Mouse (Mus musculus) adrenal gland, postnatal 36 days (tissue): ENCODE measurements around the gene Mapkapk5. TPM values are rescaled to one million over a fixed set of nuclear protein-coding genes. Genes with fewer than 3 reads are reported as not detected.
"Not testable (repeated sequence)": the region's sequence is repeated elsewhere in the genome, so short reads cannot be mapped to it uniquely, and the experiment has no call there.

Experiments
- DNase-seq, 2 experiments: peaks; one replicate each; pipeline ENCODE4 v3.0.0; 2021; ENCODE audit warnings: mixed read lengths in 1 of 2
- total RNA-seq, 2 experiments: library from RNA; stranded (reverse); gene quantifications; 2 replicates each; pipeline ENCODE4 v1.2.3; 2021

Mapkapk5 gene
- total RNA-seq, 2 experiments from 2014 or later: 78.9 to 82.6 TPM

- DNase-seq: peak; percentile 92
Measured at GRCm38 (mm10) chr5:121564468-121564895, 18.8 kb upstream of the Mapkapk5 start.

GRCm38 (mm10) chr5:121562436-121562835, 16.7 kb upstream of the Mapkapk5 start:
- no peak for DNase-seq

GRCm38 (mm10) chr5:121549196-121549595, 3.5 kb upstream of the Mapkapk5 start:
- DNase-seq: no peak

- DNase-seq: no peak
Measured at GRCm38 (mm10) chr5:121547084-121547483, 1.4 kb upstream of the Mapkapk5 start.

GRCm38 (mm10) chr5:121546530-121546895, 808 bp upstream of the Mapkapk5 start:
- DNase-seq: peak; percentile 66 to 76

- DNase-seq: peak; percentile 49 to 68
Measured at GRCm38 (mm10) chr5:121544910-121545792, 554 bp downstream of the Mapkapk5 start, which contains the start of the genes Adam1a and Gm42878. Gene Adam1a (minus strand): TSS chr5:121545482. Gene Gm42878 (minus strand): TSS chr5:121545482.

- DNase-seq: no peak
Measured at GRCm38 (mm10) chr5:121543370-121543769, 2.3 kb downstream of the Mapkapk5 start.

- DNase-seq: no peak
Measured at GRCm38 (mm10) chr5:121541235-121541634, 4.5 kb downstream of the Mapkapk5 start.

- no peak for DNase-seq
Measured at GRCm38 (mm10) chr5:121540066-121540465, 5.6 kb downstream of the Mapkapk5 start.

GRCm38 (mm10) chr5:121537588-121537987, 8.1 kb downstream of the Mapkapk5 start:
- no peak for DNase-seq

- DNase-seq: no peak
Measured at GRCm38 (mm10) chr5:121536921-121537555, 8.7 kb downstream of the Mapkapk5 start.

- no peak for DNase-seq
Measured at GRCm38 (mm10) chr5:121535116-121535515, 10.6 kb downstream of the Mapkapk5 start.

- DNase-seq: no peak
Measured at GRCm38 (mm10) chr5:121534521-121534920, 11.2 kb downstream of the Mapkapk5 start.

- DNase-seq: peak; percentile 44 to 64
Measured at GRCm38 (mm10) chr5:121526961-121527360, 18.7 kb downstream of the Mapkapk5 start.

- peak; percentile 45 to 57 for DNase-seq
Measured at GRCm38 (mm10) chr5:121526526-121526925, 19.2 kb downstream of the Mapkapk5 start.

- peak in 1 of 2 experiments; percentile 21 for DNase-seq
Measured at GRCm38 (mm10) chr5:121525774-121526450, 19.8 kb downstream of the Mapkapk5 start.

GRCm38 (mm10) chr5:121519758-121520157, 25.9 kb downstream of the Mapkapk5 start:
- not testable (repeated sequence) for DNase-seq

GRCm38 (mm10) chr5:121518983-121519382, 26.7 kb downstream of the Mapkapk5 start:
- DNase-seq: no peak

- DNase-seq: no peak
Measured at GRCm38 (mm10) chr5:121510009-121510408, 35.7 kb downstream of the Mapkapk5 start.

GRCm38 (mm10) chr5:121506846-121507245, 38.9 kb downstream of the Mapkapk5 start:
- DNase-seq: no peak

- no peak for DNase-seq
Measured at GRCm38 (mm10) chr5:121503231-121503630, 42.5 kb downstream of the Mapkapk5 start, which contains the start of gene Adam1b. Gene Adam1b (minus strand): TSS chr5:121503435.

GRCm38 (mm10) chr5:121501424-121501996, 44.2 kb downstream of the Mapkapk5 start:
- not testable (repeated sequence) for DNase-seq
